Mouse (Mus musculus): ENCODE measurements around the gene Cmtm3. TPM values are rescaled to one million over a fixed set of nuclear protein-coding genes. Genes with fewer than 3 reads are reported as not detected.
"Not testable (repeated sequence)": the region's sequence is repeated elsewhere in the genome, so short reads cannot be mapped to it uniquely, and the experiment has no call there.

Cmtm3 gene
- total RNA-seq (2021): 10 to 100 TPM; 54.4 to 77.9 TPM
- long read RNA-seq, experiment 1, transcript Cmtm3-201 (5 exons, 1,616 nt): major isoform, 24 of 29 reads
- long read RNA-seq, experiment 1, partial matches to known transcripts: 0 of 29 reads
- long read RNA-seq, experiment 1, other reads (novel, unspliced or antisense): 5 of 29 reads
- long read RNA-seq, experiment 2, transcript Cmtm3-201 (5 exons, 1,616 nt): major isoform, 11 of 22 reads
- long read RNA-seq, experiment 2, partial matches to known transcripts: 0 of 22 reads
- long read RNA-seq, experiment 2, other reads (novel, unspliced or antisense): 11 of 22 reads

GRCm38 (mm10) chr8:104339229-104339982, at the start of gene Cmtm3:
Gene Cmtm3, plus strand, starts transcription at chr8:104339410.
- DNase-seq (ENCODE audit: low spot score in 2 of 2): no peak

GRCm38 (mm10) chr8:104293081-104293480, 46.1 kb upstream of the Cmtm3 start, which contains the start of gene Cmtm2a:
Gene Cmtm2a, minus strand, starts transcription at chr8:104293181.
- DNase-seq (ENCODE audit: low spot score in 2 of 2): not testable (repeated sequence)

GRCm38 (mm10) chr8:104294396-104294795, 44.8 kb upstream of the Cmtm3 start:
- no peak for DNase-seq (ENCODE audit: low spot score in 2 of 2)

GRCm38 (mm10) chr8:104301577-104301976, 37.6 kb upstream of the Cmtm3 start:
- not testable (repeated sequence) for DNase-seq (ENCODE audit: low spot score in 2 of 2)

GRCm38 (mm10) chr8:104302536-104302935, 36.7 kb upstream of the Cmtm3 start:
- DNase-seq (ENCODE audit: low spot score in 2 of 2): not testable (repeated sequence)

- DNase-seq (ENCODE audit: low spot score in 2 of 2): no peak
Measured at GRCm38 (mm10) chr8:104304962-104305361, 34.2 kb upstream of the Cmtm3 start.

- DNase-seq (ENCODE audit: low spot score in 2 of 2): not testable (repeated sequence)
Measured at GRCm38 (mm10) chr8:104308341-104308740, 30.9 kb upstream of the Cmtm3 start.

- DNase-seq (ENCODE audit: low spot score in 2 of 2): peak; percentile 33 to 60
Measured at GRCm38 (mm10) chr8:104309441-104310155, 29.6 kb upstream of the Cmtm3 start, which contains the start of the genes Gm45711 and Cmtm1. Gene Gm45711, minus strand, starts transcription at chr8:104310081. Gene Cmtm1, minus strand, starts transcription at chr8:104310145.

- DNase-seq (ENCODE audit: low spot score in 2 of 2): not testable (repeated sequence)
Measured at GRCm38 (mm10) chr8:104312023-104312422, 27.2 kb upstream of the Cmtm3 start.

- no peak for DNase-seq (ENCODE audit: low spot score in 2 of 2)
Measured at GRCm38 (mm10) chr8:104313311-104313710, 25.9 kb upstream of the Cmtm3 start.

GRCm38 (mm10) chr8:104321267-104321666, 17.9 kb upstream of the Cmtm3 start, which contains the start of gene Gm11020:
Gene Gm11020, plus strand, starts transcription at chr8:104321567.
- not testable (repeated sequence) for DNase-seq (ENCODE audit: low spot score in 2 of 2)

- not testable (repeated sequence) for DNase-seq (ENCODE audit: low spot score in 2 of 2)
Measured at GRCm38 (mm10) chr8:104321930-104322329, 17.3 kb upstream of the Cmtm3 start, which contains the start of gene Cmtm2b. Gene Cmtm2b, plus strand, starts transcription at chr8:104322230.

- DNase-seq (ENCODE audit: low spot score in 2 of 2): no peak
Measured at GRCm38 (mm10) chr8:104332665-104333631, 6.3 kb upstream of the Cmtm3 start.

GRCm38 (mm10) chr8:104333786-104334185, 5.4 kb upstream of the Cmtm3 start:
- no peak for DNase-seq (ENCODE audit: low spot score in 2 of 2)

GRCm38 (mm10) chr8:104334196-104334595, 5.0 kb upstream of the Cmtm3 start:
- no peak for DNase-seq (ENCODE audit: low spot score in 2 of 2)

GRCm38 (mm10) chr8:104336806-104337205, 2.4 kb upstream of the Cmtm3 start:
- DNase-seq (ENCODE audit: low spot score in 2 of 2): no peak

GRCm38 (mm10) chr8:104337890-104338289, 1.3 kb upstream of the Cmtm3 start:
- no peak for DNase-seq (ENCODE audit: low spot score in 2 of 2)

- no peak for DNase-seq (ENCODE audit: low spot score in 2 of 2)
Measured at GRCm38 (mm10) chr8:104339983-104340232, 698 bp downstream of the Cmtm3 start.

GRCm38 (mm10) chr8:104340233-104341105, 1.3 kb downstream of the Cmtm3 start:
- DNase-seq (ENCODE audit: low spot score in 2 of 2): peak; percentile 75 to 79

Measured in adrenal gland, adult 18-20 months (tissue).